Mouse (Mus musculus) left cerebral cortex, postnatal 14 days (tissue): ENCODE results near the gene Capzb. TPM values are rescaled to one million over a fixed set of nuclear protein-coding genes. Genes with fewer than 3 reads are reported as not detected.

Experiments
- DNase-seq, 2 experiments: peaks; one replicate each; pipeline ENCODE4 v3.0.0; 2021 to 2022; ENCODE audit warnings: low spot score in 2 of 2, mixed read lengths in 1 of 2
- intact Hi-C: fragments of 180-260 bp; cut with DNase I; formaldehyde crosslinking; loops from one replicate; pipeline ENCODE4 v1.15.1; 2025
- total RNA-seq, 2 experiments: library from RNA; stranded (reverse); gene quantifications; 2 replicates each; pipeline ENCODE4 v1.2.3; 2021

The Capzb gene
- total RNA-seq, 2 experiments from 2014 or later: 394 to 398 TPM

DNA sequence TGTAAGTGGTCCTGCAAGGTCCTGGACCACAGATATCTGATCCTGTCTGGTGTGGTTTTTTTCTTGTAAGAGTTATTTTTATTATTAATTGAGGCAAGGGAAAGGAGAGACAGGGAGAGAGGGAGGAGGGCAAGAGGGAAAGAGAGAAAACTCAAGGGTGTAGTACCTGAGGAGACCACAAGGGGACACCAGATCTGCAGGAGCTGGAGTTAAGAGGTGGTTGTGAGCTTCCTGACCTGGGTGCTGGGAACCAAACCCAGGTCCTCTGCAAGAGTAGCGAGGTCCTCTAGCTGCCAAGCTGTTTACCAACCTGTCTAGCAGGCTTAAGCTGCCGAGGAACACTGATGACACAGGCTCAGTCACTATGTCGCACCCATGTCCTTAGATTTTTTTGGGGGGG is 14.8 kb upstream of the Capzb start:
- intact Hi-C loops: loop anchor here (5.0 kb wide), 1 partner anchor 46 kb away; the partner anchor contains the start of gene Minos1
- DNase-seq: no peak

DNA sequence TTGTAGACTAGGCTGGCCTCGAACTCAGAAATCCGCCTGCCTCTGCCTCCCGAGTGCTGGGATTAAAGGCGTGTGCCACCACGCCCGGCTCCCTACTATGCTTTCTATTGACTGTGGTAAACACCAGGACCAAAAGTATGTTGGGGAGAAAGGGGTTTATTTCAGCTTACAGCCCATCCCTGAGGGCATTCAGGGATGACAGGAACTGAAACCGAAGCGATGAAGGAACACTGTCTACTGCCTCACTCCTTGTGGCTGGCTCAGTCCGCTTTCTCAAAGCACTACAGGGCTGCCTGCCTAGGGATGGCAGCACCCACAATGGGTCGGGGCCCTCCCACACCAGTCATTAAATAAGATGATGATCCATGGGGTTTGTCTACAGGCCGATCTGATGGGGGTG is 14.3 kb upstream of the Capzb start:
- no peak for DNase-seq
- intact Hi-C loops: loop anchor here (5.0 kb wide), 1 partner anchor 46 kb away; the partner anchor contains the start of gene Minos1

DNA sequence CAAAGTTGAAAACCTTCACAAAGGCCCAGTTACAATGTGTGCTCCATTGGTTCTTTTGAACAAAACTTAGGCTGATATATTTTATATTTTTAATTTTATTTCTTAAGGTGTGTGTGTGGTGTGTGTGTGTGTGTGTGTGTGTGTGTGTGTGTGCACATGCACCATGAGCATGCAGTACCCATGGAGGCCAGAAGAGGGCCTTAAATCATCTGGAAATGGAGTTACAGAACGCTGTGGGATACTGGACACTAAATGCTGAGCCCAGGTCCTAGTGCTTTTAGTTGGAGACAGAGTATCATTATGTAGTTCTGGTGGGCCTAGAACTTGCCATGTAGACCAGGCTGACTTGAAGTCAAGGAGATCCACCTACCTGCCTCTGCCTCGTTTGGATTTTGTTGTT is 13.5 kb upstream of the Capzb start:
- intact Hi-C loops: loop anchor here (5.0 kb wide), 1 partner anchor 47 kb away; the partner anchor contains the start of gene Minos1

DNA sequence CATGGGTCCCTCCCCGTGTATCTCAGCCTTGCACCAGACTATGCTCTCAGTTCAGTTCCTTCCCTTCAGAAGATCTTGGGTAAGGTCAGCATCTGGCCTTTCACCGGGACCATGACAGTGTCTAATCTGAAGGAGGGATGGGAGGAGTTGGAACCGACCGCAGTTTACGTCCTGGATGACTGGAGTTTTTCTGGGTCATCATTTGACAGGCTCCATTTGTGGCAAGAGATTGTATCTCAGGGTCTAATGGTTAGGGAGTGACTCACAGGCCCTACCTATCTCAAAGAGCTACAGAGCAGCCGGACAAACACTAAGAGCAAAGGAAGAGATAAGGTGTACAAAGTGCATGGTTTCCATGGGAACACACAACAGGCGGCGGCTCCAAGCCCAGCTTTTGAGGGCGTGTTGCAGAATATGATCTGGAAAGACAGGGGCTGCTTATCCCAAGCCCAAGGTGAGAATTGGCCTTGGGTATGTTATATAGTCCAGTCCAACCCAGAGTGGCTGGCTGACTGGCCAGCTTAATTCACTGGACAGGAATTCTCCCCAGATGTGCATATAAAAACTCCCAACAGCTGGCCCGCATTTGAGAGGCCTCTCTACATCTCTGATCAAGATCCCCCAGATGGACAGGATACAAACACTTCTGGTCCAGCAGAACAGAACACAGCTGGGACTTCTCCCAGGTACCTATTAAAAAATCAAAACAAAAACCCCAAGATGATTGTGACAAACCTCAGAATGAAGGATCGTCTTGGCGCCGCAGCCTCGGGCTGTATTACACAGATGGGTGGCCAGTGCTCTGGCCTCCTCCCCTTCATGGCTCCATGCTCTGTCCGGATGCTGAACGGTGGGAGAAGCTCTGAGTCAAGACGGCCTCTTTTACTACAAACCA is 12.7 kb upstream of the Capzb start:
- intact Hi-C loops: loop anchor here (5.0 kb wide), 1 partner anchor 48 kb away; the partner anchor contains the start of gene Minos1

More for the DNA sequence above, 13.5 kb upstream of the Capzb start:
- no peak for DNase-seq

DNA sequence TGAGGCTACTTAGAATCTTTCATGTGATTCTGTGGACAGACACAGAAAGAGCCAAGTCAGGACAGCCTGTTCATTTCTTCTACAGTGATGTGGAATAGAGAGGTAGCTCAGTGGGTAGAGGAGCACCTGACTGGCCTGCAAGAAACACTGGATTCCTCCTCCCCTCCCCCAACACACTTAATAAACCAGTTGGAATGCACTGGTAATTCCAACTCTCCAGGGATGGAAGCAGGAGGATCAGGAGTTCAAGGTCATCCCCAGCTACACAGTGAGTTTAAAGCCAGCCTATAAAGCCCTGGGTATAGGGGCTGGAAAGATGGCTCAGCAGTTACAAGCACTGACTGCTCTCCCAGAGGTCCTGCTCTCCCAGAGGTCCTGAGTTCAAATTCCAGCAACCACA is 10.2 kb upstream of the Capzb start:
- intact Hi-C loops: no loop called here
- DNase-seq: no peak

More for the DNA sequence above, 12.7 kb upstream of the Capzb start:
- DNase-seq: no peak

DNA sequence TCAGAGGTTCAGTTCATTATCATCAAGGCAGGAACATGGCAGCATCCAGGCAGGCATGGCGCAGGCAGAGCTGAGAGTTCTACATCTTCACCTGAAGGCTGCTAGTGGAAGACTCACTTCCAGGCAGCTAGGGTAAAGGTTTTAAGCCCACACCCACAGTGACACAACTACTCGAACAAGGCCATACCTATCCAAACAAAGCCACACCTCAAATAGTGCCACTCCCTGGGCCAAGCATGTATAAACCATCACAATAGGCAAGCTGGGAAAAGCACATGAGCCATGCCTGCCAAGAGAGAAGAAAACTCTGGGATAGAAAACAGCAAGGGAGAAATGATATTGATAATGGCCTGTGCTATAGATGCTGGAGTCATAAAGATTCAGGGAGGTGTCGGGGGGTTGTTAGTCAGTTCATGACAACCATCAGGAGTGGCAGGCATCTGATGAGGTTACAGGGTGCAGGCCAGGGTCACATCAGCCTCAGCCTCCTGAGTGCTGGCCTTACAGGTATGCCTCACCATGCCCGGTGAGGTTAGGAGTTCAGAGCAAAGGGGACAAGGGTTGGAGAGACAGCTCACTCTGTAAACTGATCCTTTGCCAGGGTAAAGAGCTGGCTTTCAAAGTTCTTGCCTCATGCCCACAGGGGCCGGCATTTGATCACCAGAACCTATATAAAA is 6.8 kb upstream of the Capzb start:
- intact Hi-C loops: no loop called here
- DNase-seq: no peak

DNA sequence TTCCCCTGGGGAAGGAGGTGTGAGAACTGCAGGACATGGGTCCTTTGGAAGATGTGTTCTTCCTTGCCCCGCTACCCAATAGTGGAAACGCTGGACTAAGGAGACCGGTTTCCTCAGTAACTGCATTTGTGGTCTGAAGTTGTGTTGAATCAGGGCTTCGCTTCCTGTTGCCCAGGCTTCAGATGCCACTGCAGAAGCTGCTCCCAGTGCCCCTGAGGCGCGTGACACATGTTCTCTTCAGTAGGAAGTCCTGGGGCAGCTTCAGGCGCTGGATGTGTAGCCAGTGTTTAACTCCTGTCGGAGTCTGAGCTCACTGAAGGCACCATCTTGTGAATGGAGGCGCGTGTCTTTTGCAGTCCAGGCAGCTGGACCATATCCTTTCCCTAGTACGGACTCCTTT is 4.8 kb upstream of the Capzb start:
- intact Hi-C loops: no loop called here
- DNase-seq: no peak

DNA sequence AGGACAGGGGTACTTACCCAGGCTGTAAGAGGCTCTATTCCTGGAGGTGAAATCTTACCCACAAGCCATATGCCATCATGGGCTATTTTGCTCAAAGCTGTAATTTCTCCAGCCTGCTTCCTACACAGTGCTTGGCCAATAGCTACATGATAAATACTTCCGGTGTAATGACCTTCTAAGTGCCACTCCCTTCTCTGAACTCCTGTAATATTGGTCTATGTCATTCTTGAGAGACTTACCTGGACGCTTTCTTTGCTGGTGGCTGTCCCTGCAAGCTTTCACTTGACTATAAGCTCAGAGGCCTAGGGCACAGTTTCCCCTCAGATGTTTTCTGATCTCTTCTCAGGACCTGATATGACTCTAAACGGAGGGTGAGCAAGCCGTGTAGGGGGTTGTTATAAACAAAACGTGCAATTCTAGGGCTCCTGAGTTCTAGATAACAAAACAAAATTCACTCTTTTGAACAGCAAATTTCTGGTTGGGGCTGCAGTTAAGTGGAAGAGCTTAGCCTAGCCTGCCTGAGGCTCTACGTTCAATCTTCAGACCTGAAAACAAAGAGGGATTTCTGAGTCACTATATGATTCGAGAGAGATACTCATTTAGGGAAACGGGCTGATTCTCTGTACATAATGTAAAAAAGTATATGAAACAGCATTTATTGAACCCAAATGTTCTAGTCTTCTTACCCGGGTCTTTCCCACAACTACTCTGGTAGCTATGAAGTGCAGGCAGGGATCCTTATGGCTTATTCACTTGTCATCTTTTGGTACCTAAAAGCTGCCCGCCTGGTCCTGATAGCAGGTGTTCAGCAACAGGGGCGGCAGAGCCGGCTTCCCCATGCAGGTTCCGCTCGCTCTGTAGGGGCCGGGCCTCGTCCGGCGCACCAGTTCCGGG is 847 bp upstream of the Capzb start:
- DNase-seq: no peak
- intact Hi-C loops: no loop called here

DNA sequence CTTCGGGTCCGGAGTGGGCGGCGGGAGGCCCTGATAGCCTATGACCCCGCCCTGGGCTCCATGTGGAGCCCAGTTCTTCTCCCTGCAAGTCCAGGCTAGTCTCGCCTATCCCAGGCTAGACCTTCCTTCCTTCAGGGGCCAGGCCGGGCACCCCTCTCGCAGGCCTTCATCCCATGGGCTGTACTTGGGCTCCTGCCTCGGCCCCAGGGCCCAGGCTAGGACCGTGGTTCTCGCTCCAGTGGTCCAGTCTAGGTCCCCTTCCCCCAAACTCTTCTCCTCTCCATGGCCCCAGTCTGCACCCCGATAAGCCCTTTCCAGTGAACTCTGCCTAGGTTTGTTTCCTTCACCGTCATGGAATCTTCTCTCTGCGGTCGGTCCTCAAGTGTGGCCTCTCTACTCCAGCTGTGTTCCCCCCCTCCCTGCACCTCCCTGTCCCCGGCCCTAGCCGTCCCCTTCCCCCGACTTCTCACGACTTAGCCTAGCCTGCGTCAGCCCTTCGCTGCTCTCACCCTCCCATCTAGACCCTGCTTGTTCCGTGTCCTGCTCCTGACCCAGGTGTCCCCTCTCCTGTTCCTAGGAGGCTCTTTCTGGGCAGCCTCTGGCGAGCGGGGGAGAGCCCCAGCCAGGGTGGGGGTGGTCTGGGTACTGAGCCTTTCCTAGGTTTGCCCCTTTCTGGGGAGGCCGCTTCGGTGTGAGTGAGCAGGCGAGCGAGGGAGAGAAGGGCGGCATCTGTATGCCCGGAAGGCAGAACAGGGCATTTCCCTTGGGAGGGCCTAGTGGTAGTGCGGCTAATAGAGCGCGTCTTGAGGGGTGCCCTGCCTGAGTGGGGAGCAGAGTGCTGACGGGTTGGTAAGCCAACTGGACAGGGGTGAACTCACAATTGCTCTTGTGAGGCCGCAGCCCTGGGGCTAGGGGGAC is 736 bp downstream of the Capzb start:
- intact Hi-C loops: no loop called here
- no peak for DNase-seq

DNA sequence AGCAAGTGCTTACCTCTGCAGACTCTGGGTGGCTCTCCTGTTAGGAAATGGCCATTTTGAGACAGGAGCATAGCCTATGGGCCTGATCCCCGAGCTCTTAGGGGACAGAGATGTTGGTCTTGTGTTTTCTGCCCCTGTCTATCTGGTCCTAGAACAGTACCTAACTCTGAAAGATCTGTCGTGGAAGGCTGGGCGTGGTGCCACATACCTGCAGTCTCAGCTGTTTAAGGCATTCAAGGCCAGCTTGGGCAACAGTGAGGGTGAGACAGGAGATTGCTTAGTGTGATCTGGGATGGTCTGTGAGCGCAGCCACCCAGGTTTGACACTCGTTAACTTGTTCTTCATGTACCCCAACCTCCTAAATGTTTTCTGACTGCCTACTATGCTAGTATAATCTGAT is 2.4 kb downstream of the Capzb start:
- intact Hi-C loops: no loop called here

DNA sequence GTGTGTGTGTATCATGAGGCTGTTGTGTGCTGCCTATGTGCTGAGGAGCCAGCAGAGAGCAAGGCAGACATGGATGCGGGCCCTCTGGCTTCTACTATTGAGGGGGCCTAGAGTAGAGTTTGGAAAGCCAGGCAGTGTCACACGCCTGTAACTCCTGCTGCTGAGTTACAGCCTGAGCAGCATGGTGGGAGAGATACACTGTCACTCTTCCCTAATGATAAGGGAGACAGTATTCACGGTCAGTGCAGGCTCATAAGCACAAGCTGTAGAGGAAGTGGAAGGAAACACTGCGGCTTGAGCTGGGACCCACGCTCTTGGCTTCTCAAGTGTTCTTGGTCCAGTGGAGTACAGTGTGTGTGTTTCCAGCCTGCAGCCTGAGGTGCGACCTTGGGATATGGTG is 3.8 kb downstream of the Capzb start:
- intact Hi-C loops: no loop called here
- DNase-seq: no peak

More for the DNA sequence above, 2.4 kb downstream of the Capzb start:
- no peak for DNase-seq

DNA sequence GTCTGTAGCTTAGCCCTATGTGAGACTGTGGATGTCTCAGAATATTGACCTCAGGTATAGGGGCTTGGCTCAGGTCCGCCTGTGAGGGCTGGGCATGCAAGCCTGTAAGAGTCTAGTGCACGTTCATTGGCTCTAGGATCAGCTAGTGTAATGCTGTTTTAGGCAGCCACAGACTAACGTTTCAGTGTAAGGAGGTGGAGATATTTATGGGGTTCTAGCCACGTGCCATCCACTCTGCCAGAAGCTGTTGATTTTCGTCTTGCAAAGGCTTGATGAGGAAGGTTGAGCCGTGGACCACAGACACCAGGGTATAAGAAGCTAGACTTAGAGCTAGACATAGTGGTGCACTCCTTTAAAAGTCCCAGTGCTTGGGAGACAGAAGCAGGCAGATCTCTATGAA is 4.2 kb downstream of the Capzb start:
- peak in 1 of 2 experiments; percentile 41 for DNase-seq
- intact Hi-C loops: no loop called here

DNA sequence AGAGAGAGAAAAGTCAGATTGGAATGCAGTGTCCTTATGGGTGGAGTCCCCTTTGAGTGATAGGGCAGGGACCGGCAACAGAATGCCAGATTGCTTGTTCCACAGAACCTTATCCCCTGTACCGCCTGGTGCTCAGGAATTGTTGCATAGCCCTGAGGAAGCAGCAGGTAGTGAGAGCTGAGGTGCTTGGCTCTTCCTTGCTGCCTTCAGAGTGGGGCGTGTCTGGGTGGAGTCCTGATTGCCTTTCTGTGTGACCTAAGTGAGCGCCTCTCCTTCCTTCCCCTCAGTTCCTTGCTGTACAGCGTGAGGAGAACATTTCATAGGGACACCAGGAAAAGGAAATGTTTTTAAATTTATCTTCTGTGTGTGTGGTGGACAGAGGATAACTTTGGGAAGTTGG is 4.8 kb downstream of the Capzb start:
- DNase-seq: no peak
- intact Hi-C loops: no loop called here

DNA sequence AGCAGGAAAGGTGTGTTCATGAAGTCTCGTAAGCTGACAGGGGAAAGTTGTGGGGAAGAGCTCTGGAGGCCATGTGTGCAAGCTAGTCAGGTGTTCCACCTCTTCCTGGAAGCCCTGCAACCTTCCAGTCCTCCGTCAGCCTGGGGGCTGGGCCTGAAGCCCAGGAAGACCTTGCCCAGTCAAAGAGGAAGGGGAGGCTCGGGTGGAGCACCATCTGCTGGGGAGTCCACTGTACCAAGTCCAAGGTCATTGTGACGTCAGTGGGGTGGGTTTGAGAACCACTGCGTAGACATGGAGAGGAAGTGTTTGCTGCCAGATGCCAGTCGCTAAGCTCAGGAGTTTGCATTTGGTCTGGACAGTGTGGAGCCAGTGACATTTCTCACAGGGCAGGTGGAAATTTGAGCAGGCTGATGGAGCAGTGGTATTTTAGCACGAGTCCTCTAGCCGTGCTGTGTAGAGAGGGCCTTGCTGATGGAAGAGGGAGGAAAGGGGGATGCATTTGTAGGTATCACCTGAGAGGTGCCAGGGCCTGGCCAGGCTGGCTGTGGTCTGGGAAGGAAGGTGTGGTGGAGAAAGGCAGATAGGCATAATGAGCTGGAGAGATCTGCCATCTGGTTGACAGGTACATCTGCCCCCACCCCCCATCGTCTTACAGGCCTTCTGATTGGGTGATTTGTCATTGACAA is 5.4 kb downstream of the Capzb start:
- intact Hi-C loops: no loop called here
- no peak for DNase-seq

DNA sequence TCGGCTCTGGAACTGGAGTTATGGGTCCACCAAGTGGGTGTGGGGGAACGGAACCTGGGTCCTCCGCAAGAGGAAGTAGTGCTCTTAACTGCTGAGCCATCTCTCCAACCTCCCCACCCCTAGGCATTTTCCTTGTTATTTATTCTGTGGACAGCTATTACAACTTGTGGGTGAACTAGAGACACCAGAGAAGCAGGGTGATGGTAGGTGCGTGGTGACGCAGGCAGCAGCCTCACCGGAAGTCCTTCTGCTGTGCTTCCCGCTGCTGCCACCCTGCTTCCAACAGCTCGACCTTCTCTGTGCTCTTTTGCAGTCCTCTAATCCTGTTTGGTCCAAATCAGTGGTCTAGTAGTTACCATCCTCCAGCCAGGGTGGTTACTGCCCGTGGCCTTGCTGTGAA is 6.4 kb downstream of the Capzb start:
- intact Hi-C loops: no loop called here
- no peak for DNase-seq

DNA sequence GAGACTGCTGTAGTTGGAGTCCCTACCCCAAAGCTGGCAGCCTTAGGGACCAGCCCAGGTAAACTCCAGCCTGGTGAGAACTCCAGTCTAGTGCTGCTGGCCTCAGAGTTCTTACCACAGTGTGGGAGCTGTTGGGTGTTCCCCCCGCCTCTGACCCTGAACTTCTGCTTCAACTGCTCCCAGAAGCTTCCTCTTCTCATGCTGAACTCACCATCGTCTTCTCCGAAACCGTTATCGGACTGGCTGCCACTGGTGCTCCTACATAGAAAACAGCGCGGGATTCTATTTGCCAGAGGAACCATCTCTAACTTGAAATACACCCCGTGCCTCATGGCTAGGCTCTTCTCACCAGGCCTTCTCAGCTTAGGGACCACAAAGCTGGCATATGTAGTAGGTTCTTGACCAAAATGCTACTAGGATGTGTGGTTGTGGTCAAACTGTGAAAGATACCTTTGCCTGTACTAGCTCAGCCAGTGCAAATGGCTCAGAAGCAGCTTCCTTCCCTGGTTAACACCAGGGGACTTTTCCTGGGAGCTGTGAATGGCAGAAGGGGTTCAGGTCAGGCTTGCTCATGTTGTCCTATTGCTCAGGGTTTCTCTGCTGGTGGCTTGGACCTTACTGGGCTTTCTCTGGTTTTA is 7.1 kb downstream of the Capzb start:
- intact Hi-C loops: no loop called here

DNA sequence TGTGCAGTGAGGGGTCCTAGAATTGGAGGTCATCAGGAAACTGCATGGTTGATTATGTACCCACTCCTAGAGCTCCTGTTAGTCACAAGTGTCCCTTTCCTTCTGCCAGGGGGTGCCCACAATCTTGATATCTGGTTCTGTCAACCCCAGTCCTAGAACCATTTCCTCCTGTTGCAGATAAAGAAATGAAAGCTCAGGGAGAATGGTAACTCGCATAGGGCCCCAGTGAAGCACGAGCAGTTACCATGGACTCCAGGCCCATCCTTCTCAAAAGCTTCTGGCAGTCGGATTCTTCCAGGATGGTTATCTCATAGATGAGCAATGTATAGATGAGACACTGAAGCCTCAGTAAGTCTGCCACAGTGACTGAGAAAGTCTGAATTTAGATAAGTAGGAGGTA is 8.2 kb downstream of the Capzb start:
- intact Hi-C loops: no loop called here
- DNase-seq: no peak

More for the DNA sequence above, 7.1 kb downstream of the Capzb start:
- no peak for DNase-seq

DNA sequence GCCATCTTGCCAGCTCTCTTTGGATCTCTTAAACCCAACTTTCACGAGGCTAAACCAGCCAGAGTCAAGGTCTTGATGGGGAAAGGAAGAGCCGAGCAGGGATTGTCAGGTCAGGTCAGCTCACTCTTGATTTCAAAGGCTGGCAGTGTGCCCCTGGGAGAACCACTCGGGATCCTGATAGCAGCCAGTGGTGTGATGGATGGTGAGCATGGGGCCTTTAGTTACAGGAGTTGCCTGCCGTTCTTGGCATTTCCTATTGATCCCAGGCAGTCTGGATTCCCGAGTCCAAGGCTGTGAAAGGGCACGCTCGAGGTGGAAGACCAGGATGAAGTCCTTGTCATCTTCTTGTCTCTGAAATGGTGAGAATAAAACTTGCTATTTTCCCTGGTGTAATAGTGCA is 9.9 kb downstream of the Capzb start:
- intact Hi-C loops: no loop called here
- no peak for DNase-seq
